Mouse (Mus musculus) megakaryocyte, embryonic 14.5 days (primary cell): ENCODE results near the gene Traip.

Source experiments
- FLI1 ChIP-seq: IDR thresholded peaks from 2 replicates; pipeline ENCODE4 v1.6.1; 2012; ENCODE audit warnings: low read length, inconsistent platforms, mixed read lengths
- GATA1 ChIP-seq: IDR thresholded peaks from 3 replicates; pipeline ENCODE4 v1.6.1; 2012; ENCODE audit warnings: mixed read lengths, low read length, inconsistent platforms, borderline replicate concordance

DNA sequence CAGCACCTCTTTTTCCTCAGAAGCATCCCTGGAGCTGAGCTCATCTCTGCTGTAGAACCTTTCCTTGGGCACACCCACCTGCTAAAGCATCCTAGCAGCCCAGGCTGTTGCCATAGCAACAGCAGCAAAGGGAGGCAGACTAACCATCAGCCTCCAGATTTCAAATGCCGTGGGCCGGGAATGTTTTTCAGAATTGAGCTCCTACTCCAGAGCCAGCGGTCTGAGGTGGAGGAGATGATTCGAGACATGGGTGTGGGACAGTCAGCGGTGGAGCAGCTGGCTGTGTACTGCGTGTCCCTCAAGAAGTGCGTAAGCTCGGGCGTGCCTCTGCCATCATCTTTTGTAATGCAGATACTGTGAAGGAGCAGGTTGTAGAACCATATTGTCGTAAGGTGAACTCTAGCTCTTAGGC, 11.4 kb downstream of the Traip start:
- TF ChIP-seq GATA1 = no peak
- TF ChIP-seq FLI1 = no peak
